Mouse (Mus musculus) kidney, adult 9 months (tissue): ENCODE data around the gene Pabpc1l.

Experiments
- DNase-seq: peaks from one replicate; pipeline ENCODE4 v3.0.0; 2022

Pabpc1l gene

DNA sequence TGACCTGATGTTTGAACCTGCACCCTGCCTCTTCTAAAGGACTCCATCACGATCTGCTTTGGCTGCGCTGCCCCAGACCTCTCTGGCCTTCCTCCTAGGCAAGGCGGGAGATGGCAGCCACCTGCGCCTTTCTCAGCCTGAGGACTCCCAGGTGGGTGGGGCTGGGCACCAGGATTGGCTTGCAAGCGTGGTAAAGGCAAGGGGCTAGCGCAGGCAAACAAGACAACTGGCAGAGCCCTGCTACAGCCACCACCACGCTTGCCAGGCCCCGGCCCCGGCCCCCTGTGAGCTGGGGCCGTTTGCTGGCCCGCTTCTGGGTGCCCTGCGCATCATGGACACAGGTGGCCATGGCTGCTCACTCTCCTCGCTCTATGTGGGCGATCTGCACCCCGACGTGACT, at the start of gene Pabpc1l:
Gene Pabpc1l, plus strand, starts transcription at position 301 of the 400 bp plus-strand sequence.
- no peak for DNase-seq

DNA sequence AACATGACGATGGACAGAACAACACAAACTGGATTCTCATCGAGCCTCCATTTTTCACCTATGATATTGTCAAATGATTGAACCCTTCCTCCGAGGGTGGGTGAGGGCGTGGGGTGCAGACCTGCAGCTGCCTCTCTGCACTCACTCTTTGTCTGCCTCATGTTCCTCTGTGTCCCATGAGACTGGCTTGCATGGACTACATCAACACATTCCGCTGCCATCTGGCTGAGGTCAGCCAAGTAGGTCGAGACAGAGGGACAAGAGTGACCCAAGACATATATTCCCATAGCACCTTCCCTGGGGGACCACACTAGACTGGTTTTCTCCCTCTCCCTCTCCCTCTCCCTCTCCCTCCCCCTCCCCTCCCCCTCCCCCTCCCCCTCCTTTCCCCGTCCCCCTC, 48.8 kb upstream of the Pabpc1l start:
- no peak for DNase-seq

DNA sequence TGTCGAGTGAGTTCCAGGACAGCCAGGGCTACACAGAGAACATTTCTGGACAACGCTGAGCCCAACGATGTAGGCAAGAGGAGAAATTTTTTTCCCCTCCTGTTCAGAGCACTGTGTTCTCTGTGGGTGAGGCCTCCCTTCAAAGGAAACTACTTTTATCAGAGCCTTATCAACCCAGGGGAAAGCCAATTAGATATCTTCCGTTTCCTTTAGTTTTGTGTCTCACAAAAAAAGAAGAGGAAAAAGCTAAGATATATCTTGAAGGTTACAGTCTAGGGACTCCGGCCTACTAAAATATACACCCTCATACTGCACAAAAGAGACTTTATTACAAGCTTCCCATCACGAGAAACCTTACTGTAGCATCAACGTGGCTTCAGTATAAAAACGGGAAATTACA, 38.0 kb upstream of the Pabpc1l start:
- DNase-seq = no peak

DNA sequence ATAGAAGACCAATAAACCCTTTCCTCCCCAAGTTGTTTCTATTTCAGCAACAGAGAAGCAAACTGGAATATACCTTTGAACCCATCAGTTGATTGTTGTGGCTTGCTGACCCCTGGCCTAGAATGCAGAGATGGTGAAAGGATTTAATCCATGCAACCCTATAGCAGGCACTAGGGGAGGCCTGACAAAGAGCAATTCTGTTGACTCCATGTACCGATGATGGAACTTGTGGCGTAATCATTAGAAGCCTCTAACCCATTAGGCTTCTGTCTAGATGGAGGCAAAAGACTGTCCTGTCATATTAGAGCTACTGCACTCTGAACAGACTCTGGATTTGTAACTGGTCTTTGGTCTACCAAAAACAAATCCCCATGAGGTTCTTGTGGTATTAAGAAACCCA, 32.4 kb upstream of the Pabpc1l start:
- DNase-seq = no peak

DNA sequence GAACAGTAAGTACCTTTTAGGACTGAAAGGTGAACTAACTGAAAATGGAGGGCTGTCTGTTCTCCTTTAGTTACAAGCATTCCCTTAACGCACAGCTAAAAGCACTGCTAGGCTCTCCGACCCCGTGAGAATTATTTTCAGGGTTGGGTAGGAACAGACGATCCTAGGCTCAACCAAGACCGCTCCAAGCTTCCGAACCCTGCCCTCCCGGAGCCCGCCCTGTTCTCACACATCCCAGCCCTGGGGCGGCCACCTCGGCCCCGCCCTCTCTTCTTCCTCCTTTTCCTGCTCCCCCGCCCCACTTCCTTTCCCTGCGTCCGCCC, 30.6 kb upstream of the Pabpc1l start, which contains the start of gene Ywhab:
Gene Ywhab, plus strand, starts transcription at position 307 of the 323 bp plus-strand sequence.
- DNase-seq = peak; percentile 96

DNA sequence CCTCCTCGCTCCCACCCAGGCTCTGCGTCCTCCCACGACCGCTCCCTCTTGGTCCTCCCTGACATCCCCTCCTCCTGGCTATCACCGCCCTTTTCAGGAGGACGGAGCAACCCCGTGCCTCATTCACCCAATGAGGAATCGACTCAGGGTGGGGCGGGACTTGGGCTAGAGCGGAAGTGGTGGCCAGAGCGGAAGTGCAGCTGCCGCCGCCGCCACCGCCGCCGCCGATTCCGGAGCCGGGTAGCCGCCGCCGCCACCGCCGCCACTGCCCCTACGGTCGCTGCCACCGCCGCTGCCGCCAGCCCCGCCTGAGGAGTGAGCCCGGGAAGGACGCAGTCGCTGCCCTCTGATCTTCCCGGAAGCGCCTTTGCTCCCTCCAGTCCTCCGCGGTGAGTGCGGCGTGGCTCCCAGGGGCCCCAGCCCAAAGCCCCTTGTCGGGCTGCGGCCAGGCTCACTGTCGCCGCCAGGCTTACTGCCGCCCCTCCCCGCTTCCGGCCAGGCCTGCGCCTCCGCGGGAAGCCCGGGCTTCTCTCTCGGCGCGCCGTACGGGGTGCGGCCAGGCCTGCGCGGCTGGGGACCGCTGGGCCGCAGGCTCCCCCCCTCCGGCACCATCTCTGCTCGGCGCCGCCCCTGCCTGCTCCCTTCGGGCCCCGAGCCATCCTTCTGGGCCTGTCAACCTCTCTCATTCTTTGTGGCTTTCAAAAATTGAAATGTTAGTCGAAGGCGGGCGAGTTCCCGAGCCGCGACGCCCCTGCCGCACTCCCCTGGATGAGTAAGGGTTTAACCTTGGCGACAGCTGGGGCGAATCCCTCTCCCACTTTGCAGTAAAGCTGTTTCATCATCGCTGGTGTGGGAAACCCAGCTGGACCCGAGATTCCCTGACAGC, 30.0 kb upstream of the Pabpc1l start:
- no peak for DNase-seq

DNA sequence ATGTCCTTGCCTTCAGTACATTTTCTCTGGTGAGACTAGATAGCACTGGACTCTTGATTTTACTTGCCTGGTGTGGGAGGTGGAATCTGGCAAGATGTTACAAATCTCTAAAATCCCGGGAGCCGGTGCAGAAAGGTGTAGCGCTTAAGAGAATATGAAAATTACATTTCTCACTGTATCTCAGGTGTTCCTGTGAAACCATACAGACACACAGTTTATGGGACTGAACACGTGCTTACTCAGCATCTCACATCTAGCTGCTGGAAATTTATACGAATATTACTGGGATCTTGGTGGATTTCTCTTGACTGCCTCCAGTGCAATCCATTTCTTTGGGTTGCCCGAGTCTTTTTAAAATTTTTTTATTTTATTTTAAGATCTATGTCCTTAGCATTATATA, 29.0 kb upstream of the Pabpc1l start:
- DNase-seq = no peak

DNA sequence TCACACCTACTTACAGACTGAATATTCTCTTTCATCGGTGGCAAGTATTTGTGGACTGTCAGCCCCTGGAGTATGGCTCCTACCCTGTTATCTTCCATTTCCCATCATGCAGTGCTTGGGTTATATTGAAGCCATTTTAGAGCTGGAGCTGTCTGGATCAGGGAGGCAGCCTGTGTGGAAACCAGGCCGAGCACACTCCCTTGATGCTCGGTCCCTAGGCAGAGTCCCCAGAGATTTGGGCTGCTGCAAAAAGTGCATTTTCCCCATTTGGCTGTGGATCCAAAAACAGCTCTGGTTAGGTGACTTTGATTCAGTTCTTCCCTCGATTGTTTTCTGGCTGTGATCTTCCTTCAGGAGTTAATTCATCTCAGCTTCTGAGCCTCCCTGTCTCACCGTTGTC, 28.4 kb upstream of the Pabpc1l start:
- no peak for DNase-seq

DNA sequence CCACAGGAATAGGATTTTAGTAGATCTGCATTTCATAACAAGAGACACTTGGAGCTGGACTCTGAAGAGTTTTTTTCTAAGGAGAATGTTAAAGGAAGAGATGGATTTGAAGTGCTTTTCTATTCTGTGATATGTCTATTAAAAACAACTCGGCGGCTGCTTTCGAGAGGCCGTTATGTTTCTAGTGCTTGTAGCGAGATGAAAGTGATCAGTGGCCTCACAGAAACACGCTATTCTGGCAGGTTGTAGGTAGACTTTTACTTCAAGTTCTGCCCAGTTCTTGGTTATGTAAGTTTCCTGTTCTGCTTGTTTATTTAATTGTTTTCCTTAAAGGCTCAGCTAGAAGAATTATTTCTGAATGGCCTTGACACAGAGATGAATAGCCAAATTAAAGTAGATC, 26.3 kb upstream of the Pabpc1l start:
- DNase-seq = no peak

DNA sequence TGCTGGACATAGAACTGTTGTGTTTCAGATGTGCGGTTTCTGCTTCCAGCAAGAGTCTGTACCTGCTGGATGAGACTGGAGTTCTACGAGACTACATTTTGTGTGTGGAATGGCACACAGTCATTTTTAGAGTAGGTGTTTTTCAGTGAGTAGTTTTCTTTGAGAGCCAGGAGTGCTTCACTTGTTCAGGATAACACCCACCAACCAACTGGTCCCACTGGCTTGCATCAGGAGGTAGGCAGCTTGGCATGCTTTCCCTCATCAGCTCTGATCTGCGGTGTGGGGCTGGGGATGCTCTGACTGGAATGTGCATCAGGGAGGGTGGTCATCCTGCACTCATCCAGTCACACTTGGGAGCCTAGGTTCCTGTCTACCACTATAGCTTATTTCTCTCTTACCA, 22.6 kb upstream of the Pabpc1l start:
- no peak for DNase-seq

DNA sequence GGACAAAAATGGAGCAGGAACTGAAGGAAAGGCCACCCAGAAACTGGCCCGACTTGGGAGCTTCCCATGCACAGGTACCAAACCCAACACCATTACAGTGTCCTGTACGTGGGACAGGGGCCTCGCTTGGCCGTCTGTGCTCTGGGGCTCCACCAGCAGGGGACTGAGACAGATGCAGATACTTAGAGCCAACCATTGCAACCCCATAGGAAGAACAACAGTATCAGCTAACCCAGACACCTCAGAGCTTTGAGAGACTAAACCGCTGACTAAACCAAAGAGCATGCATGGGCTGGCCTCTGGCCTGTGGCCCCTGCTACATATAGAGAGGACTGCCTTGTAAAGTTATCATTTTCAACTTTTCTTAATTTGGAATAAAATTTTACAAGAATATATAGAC, 20.7 kb upstream of the Pabpc1l start:
- DNase-seq = no peak

DNA sequence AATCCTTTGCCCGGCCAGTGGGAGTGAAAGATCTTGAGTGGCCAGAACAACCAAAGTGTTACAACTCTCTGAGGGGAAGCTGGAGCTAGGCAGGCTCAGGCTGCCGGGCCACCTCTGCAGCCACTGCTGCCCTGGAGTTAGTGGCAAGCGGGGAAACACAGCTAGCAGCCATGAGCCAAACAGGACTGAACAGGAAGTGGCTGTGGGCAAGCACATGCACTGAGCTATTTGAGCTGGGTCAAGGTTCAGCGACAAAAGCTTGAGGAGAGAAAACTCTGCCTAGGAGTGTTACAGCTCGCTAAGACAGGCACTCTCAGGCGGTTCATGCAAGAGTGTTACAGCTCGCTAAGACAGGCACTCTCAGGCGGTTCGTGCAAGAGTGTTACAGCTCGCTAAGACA, 18.3 kb upstream of the Pabpc1l start:
- DNase-seq = peak; percentile 71

DNA sequence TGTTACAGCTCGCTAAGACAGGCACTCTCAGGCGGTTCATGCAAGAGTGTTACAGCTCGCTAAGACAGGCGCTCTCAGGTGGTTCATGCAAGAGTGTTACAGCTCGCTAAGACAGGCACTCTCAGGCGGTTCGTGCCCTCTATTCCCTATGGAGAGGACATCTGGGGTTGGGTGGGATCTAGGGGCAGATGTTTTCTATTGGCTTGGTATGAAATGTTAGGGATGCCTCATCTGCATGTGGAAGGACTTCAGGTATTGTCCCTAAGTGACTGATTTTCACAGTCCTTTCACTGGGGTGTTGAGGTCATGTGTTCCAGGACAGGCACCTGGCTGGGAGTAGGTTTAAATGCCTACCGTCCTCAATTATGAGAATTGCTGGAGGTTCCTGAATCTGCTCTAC, 17.7 kb upstream of the Pabpc1l start:
- no peak for DNase-seq

DNA sequence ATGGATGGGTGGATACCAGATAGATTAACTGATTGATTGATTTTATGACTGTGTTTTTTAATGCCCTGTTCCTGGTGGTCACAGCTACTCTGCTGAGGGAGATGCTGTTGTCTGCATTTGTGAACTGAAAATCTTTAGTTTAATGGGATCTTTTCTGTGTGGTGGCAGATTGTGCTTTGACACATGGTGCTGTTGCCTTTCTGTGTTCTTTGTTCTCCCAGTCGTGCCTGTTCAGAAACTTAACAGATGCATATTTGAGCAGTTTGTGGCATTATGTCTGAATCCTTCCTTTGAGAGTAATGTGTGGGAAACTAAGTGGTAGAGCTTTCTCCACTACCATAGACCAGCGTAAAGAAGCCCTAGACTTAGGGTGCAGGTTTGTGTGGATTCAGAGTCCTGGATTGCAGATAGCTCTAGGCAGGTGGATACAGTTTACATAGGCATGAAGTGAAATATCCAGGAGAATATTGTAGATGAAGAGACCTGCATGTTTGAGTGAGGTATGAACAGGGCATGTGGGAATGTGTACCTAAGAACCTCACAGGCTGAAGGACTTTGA, 17.2 kb upstream of the Pabpc1l start:
- DNase-seq = no peak

DNA sequence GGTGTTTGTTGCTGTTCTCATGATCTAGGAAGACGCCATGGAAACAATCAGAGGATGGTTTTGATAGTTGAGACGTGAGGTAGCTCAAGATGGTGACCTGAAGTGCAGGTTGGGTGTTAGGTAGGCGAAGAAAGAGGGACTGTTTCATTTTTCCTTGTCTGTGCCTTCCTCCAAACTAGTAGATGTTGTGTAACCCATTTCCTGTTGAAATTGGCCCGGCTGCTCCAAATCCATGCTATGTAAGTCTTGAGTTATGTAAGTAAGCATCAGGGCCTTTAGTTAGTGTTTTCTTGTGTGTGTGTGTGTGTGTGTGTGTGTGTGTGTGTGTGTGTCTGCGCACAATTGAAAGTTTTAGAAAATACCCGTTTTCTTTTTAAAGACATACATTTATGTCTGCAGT, 16.0 kb upstream of the Pabpc1l start:
- DNase-seq = peak; percentile 31

DNA sequence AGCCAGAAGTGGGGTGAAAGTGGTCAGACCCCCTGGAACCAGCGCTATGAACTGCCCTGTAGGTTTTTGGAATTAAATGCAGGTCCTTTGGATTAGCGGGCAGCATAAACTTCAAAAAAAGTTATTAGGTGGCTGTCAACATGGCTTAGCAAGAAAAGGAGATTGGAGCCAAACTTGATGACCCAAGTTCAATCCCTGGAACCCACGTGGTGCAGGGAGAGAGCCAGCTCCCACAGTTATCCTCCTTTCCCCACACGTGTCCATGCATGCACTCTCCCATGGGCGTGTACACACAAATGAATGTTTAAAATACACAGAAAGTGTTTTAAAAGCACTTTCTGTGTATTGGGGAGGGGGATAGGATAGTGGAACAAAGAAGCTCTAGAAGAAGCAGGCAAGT, 14.8 kb upstream of the Pabpc1l start:
- DNase-seq = no peak

DNA sequence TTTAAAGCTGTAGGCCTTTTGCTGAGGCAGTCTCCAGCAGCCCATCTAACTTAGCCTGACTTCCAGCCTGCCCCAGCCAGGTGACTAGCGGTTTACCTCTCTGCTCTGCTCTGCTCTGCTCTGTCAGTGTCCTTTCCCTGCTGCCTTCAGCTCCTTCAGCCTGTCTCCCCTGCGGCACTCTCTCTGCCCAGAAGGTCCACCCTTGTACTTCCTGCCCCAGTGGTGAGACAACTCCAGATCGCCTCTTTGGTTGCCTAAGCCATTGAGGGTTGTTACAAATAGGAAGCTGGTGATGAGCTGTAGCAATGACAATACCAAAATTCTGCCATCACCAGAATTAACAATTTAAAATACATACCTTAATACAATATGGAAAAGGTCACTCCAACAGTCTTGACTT, 14.3 kb upstream of the Pabpc1l start:
- DNase-seq = no peak

DNA sequence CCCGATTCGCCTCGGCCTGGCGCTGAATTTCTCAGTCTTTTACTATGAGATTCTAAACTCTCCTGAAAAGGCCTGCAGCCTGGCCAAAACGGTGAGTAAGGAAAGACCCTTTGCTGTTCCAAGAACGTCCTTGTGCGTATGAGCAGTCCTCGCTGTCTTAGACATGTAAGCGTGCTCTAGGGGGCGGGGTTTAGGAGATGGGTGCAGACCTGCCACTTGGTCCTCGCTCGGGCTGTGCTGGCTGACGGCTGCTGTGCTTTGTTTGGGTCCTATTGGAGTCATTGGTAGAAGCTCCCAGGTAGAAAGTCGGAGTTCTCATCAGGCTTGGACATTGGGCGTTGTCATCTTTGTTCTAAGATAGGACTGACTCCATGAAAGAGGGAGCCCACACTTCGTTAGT, 9.9 kb upstream of the Pabpc1l start:
- DNase-seq = no peak

DNA sequence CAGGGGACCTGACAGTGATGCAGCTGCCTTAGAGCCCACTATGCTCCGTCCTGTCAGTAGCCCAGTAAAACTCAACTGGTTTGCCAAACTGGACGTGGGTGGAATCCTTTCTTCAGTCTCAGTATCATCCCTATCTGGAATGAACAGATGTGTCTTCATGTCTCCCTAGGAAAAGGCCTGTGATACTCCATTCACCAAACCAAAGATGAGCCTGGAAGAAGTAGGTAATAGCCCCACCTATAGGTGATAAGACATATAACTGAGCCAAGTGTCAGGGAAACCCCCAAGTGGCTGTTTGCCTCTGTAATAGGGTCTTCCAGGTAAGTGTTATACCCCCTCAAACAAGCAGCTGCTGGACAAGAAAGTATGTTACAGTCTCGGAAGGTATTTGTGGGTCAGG, 6.3 kb upstream of the Pabpc1l start:
- no peak for DNase-seq

DNA sequence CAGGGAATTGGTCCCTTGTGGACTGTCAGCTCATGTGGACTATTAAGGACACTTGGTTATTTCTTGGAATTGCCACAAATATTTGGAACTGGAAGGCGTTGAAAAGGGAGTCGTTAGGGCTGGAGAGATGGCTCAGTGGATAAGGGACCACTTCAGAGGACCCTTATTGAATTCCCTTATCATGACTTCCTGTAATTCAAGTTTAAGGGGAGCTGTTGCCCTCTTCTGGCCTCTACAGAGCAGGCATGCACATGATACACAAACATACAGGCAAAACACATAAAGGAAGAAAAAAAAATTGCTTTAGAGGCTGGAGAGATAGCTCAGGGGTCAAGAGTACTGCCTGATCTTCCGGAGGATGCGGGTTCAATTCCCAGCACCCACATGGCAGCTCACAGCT, 5.3 kb upstream of the Pabpc1l start:
- DNase-seq = no peak

DNA sequence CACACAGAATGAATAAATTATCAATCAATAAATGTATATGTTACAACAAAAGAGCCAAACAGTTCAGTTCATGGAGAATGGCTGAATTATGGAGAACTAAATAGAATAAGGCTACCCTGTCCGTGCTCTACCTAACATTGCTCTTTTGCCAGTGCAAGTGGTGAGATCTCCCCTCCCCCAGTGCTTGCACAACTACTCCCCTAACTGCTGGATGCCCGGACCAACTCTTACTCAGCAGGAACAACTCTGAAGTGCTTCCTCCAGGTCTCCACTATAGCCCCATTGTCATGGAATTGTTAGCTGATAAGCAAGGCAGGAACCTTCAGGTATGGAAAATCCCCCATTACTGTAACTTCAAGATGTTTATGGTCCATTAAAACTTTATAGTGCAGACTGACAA, 3.1 kb upstream of the Pabpc1l start:
- no peak for DNase-seq

DNA sequence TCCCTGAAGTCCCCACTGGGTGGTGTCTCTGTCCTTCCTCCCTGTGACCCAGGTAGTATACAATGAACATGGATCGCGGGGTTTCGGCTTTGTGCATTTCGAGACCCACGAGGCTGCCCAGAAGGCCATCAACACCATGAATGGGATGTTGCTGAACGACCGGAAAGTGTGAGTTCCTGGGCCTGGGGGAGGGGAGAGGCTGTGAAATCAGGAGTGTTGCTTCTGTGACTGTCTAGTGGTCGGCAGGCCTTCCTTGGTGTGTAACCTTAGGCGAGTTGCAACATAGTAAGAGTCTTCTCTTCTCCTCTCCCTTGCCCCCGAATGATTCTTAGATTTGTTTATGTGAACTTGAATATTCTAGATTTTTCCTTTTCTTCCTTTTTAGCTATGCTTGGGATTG, 5.9 kb downstream of the Pabpc1l start:
- no peak for DNase-seq

DNA sequence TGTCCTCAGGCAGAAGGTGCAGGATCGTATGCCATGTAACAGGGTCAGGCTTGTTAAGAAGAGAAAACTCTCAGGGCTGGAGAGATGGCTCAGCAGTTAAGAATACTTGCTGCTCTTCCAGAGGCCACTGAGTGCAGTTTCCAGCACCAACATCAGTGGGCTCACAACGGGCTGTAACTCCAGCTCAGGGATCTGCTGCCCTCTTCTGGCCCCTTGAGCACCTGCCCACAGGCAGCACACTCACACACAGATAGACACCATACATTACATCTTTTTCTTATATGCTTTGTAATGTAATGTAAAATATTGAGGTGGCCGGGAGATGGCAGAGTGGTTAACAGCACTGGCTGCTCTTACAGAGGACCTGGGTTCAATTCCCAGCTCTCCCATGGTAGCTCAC, 7.7 kb downstream of the Pabpc1l start:
- DNase-seq = no peak

DNA sequence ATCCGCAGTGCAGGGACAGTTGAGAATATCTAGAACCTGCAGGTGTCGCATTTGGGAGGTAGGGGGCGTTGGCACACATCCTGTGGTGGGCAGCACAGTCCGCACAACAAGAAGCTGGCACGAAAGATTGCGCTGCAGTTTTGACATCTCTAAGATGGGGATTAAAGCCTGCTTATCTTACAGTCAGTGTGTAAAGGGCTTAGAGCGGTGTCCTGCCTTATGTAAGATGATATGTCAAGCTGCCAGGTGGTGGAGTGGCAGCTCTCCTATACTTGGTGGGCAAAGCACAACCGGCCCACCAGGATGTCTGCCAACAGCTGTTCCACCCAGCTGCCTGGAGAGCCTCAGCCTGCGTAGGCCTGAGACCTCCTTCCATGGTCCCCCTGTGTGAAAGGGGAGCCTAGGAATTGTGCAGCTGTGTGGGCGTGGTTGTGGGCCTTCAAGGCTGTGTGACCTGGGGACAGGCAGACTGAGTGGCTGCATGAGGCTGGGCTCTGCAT, 11.3 kb downstream of the Pabpc1l start:
- DNase-seq = no peak
